Mouse (Mus musculus): Measurements from ENCODE around the gene Kctd13. TPM values are rescaled to one million over a fixed set of nuclear protein-coding genes. Genes with fewer than 3 reads are reported as not detected.

Gene Kctd13
- polyA plus RNA-seq, 1 experiment from 2014 or later = 19.4 TPM

GRCm38 (mm10) chr7:126926299-126926698 lies 2.4 kb upstream of the Kctd13 start:
- Histone ChIP-seq H3K27me3 (ENCODE audit: control insufficient read depth, insufficient read depth, low read length) (no peaks in the 10 kb centered on the region), H3K27ac (ENCODE audit: low read depth, low read length) (no peak overlapping the region), H3K9ac (ENCODE audit: low read depth, low read length) (no peak overlapping the region), H3K9me3 (ENCODE audit: control insufficient read depth, low read length) (no peaks in the 10 kb centered on the region), H3K4me3 (ENCODE audit: low read length) (no peak overlapping the region), H3K36me3 (ENCODE audit: control insufficient read depth, insufficient read depth, low read length) (peaks cover 8% of the 10 kb centered on the region; the same call in 1 of the 2 replicates), H3K4me2 (replicated peaks; ENCODE audit: low read depth, low read length) (no peak overlapping the region), H3K4me1 (ENCODE audit: control insufficient read depth, insufficient read depth, low read length) (peaks cover 9% of the 10 kb centered on the region)
- 40% methylated on average over 3 of the region's 3 CpGs for WGBS
- no peak for ATAC-seq (ENCODE audit: low FRiP score, low TSS enrichment)

GRCm38 (mm10) chr7:126929046-126929445 lies 367 bp downstream of the Kctd13 start:
- H3K36me3 ChIP-seq (ENCODE audit: control insufficient read depth, insufficient read depth, low read length) = peaks cover 22% of the 10 kb centered on the region; the same call in 1 of the 2 replicates
- peak overlapping the region; percentile 69 for H3K4me3 ChIP-seq (ENCODE audit: low read length)
- peak overlapping the region; percentile 5; the same call in 1 of the 2 replicates for H3K27ac ChIP-seq (ENCODE audit: low read depth, low read length)
- peak overlapping the region; percentile 72 for H3K9ac ChIP-seq (ENCODE audit: low read depth, low read length)
- peak; percentile 78 for ATAC-seq (ENCODE audit: low FRiP score, low TSS enrichment)
- no peaks in the 10 kb centered on the region for H3K9me3 ChIP-seq (ENCODE audit: control insufficient read depth, low read length)
- H3K4me2 ChIP-seq (replicated peaks; ENCODE audit: low read depth, low read length) = peak overlapping the region; percentile 86
- H3K27me3 ChIP-seq (ENCODE audit: control insufficient read depth, insufficient read depth, low read length) = no peaks in the 10 kb centered on the region
- WGBS = under 1% methylated on average over 26 of the region's 27 CpGs
- H3K4me1 ChIP-seq (ENCODE audit: control insufficient read depth, insufficient read depth, low read length) = peaks cover 9% of the 10 kb centered on the region

GRCm38 (mm10) chr7:126932652-126933051 lies 4.0 kb downstream of the Kctd13 start:
- no peak overlapping the region for H3K4me2 ChIP-seq (replicated peaks; ENCODE audit: low read depth, low read length)
- peaks cover 42% of the 10 kb centered on the region for H3K36me3 ChIP-seq (ENCODE audit: control insufficient read depth, insufficient read depth, low read length)
- H3K4me3 ChIP-seq (ENCODE audit: low read length) = no peak overlapping the region
- H3K9ac ChIP-seq (ENCODE audit: low read depth, low read length) = no peak overlapping the region
- H3K27ac ChIP-seq (ENCODE audit: low read depth, low read length) = no peak overlapping the region
- 87% methylated on average over 2 of the region's 2 CpGs for WGBS
- no peak for ATAC-seq (ENCODE audit: low FRiP score, low TSS enrichment)
- H3K9me3 ChIP-seq (ENCODE audit: control insufficient read depth, low read length) = no peaks in the 10 kb centered on the region
- H3K4me1 ChIP-seq (ENCODE audit: control insufficient read depth, insufficient read depth, low read length) = peaks cover 9% of the 10 kb centered on the region
- no peaks in the 10 kb centered on the region for H3K27me3 ChIP-seq (ENCODE audit: control insufficient read depth, insufficient read depth, low read length)

GRCm38 (mm10) chr7:126941171-126941570 lies 12.5 kb downstream of the Kctd13 start:
- Histone ChIP-seq H3K9ac (ENCODE audit: low read depth, low read length) (no peak overlapping the region), H3K27ac (ENCODE audit: low read depth, low read length) (no peak overlapping the region), H3K4me2 (replicated peaks; ENCODE audit: low read depth, low read length) (no peak overlapping the region), H3K4me1 (ENCODE audit: control insufficient read depth, insufficient read depth, low read length) (no peaks in the 10 kb centered on the region), H3K4me3 (ENCODE audit: low read length) (no peak overlapping the region), H3K9me3 (ENCODE audit: control insufficient read depth, low read length) (no peaks in the 10 kb centered on the region), H3K36me3 (ENCODE audit: control insufficient read depth, insufficient read depth, low read length) (peaks cover 31% of the 10 kb centered on the region), H3K27me3 (ENCODE audit: control insufficient read depth, insufficient read depth, low read length) (no peaks in the 10 kb centered on the region)
- no peak for ATAC-seq (ENCODE audit: low FRiP score, low TSS enrichment)
- WGBS = 43% methylated on average over 6 of the region's 6 CpGs

GRCm38 (mm10) chr7:126941801-126942200 lies 13.1 kb downstream of the Kctd13 start:
- ATAC-seq (ENCODE audit: low FRiP score, low TSS enrichment) = no peak
- H3K9ac ChIP-seq (ENCODE audit: low read depth, low read length) = no peak overlapping the region
- 76% methylated on average over 5 of the region's 5 CpGs for WGBS
- no peaks in the 10 kb centered on the region for H3K4me1 ChIP-seq (ENCODE audit: control insufficient read depth, insufficient read depth, low read length)
- H3K9me3 ChIP-seq (ENCODE audit: control insufficient read depth, low read length) = no peaks in the 10 kb centered on the region
- peaks cover 25% of the 10 kb centered on the region for H3K36me3 ChIP-seq (ENCODE audit: control insufficient read depth, insufficient read depth, low read length)
- H3K27ac ChIP-seq (ENCODE audit: low read depth, low read length) = no peak overlapping the region
- H3K4me2 ChIP-seq (replicated peaks; ENCODE audit: low read depth, low read length) = no peak overlapping the region
- no peak overlapping the region for H3K4me3 ChIP-seq (ENCODE audit: low read length)
- no peaks in the 10 kb centered on the region for H3K27me3 ChIP-seq (ENCODE audit: control insufficient read depth, insufficient read depth, low read length)

- no peaks in the 10 kb centered on the region for H3K9me3 ChIP-seq (ENCODE audit: control insufficient read depth, low read length)
- no peak overlapping the region for H3K4me2 ChIP-seq (replicated peaks; ENCODE audit: low read depth, low read length)
- no peak overlapping the region for H3K4me3 ChIP-seq (ENCODE audit: low read length)
- ATAC-seq (ENCODE audit: low FRiP score, low TSS enrichment) = no peak
- WGBS = 32% methylated on average over 3 of the region's 3 CpGs
- peaks cover 3% of the 10 kb centered on the region; the same call in 1 of the 2 replicates for H3K4me1 ChIP-seq (ENCODE audit: control insufficient read depth, insufficient read depth, low read length)
- peaks cover 17% of the 10 kb centered on the region; the same call in 1 of the 2 replicates for H3K36me3 ChIP-seq (ENCODE audit: control insufficient read depth, insufficient read depth, low read length)
- no peak overlapping the region for H3K9ac ChIP-seq (ENCODE audit: low read depth, low read length)
- H3K27ac ChIP-seq (ENCODE audit: low read depth, low read length) = no peak overlapping the region
- H3K27me3 ChIP-seq (ENCODE audit: control insufficient read depth, insufficient read depth, low read length) = peaks cover 17% of the 10 kb centered on the region
Observed at GRCm38 (mm10) chr7:126946530-126946929, 17.9 kb downstream of the Kctd13 start.

GRCm38 (mm10) chr7:126948626-126949025 lies 19.9 kb downstream of the Kctd13 start:
- ATAC-seq (ENCODE audit: low FRiP score, low TSS enrichment) = no peak
- Histone ChIP-seq H3K27me3 (ENCODE audit: control insufficient read depth, insufficient read depth, low read length) (peaks cover 22% of the 10 kb centered on the region), H3K9me3 (ENCODE audit: control insufficient read depth, low read length) (no peaks in the 10 kb centered on the region), H3K4me3 (ENCODE audit: low read length) (no peak overlapping the region), H3K27ac (ENCODE audit: low read depth, low read length) (no peak overlapping the region), H3K9ac (ENCODE audit: low read depth, low read length) (no peak overlapping the region), H3K4me1 (ENCODE audit: control insufficient read depth, insufficient read depth, low read length) (peaks cover 3% of the 10 kb centered on the region; the same call in 1 of the 2 replicates), H3K4me2 (replicated peaks; ENCODE audit: low read depth, low read length) (no peak overlapping the region), H3K36me3 (ENCODE audit: control insufficient read depth, insufficient read depth, low read length) (peaks cover 11% of the 10 kb centered on the region; the same call in 1 of the 2 replicates)
- 85% methylated on average over 10 of the region's 10 CpGs for WGBS

GRCm38 (mm10) chr7:126949403-126949792 lies 20.7 kb downstream of the Kctd13 start, which contains the start of gene Asphd1:
Asphd1 (minus strand) TSS chr7:126949582.
- 1% methylated on average over 21 of the region's 21 CpGs for WGBS
- Histone ChIP-seq H3K9ac (ENCODE audit: low read depth, low read length) (peak within 1 kb of the TSS; percentile 1; the same call in 1 of the 2 replicates), H3K4me1 (ENCODE audit: control insufficient read depth, insufficient read depth, low read length) (peaks cover 3% of the 10 kb centered on the region; the same call in 1 of the 2 replicates), H3K4me2 (replicated peaks; ENCODE audit: low read depth, low read length) (peak within 1 kb of the TSS; percentile 89), H3K9me3 (ENCODE audit: control insufficient read depth, low read length) (no peaks in the 10 kb centered on the region), H3K27ac (ENCODE audit: low read depth, low read length) (no peak within 1 kb of the TSS), H3K36me3 (ENCODE audit: control insufficient read depth, insufficient read depth, low read length) (peaks cover 8% of the 10 kb centered on the region; the same call in 1 of the 2 replicates), H3K4me3 (ENCODE audit: low read length) (peak within 1 kb of the TSS; percentile 48), H3K27me3 (ENCODE audit: control insufficient read depth, insufficient read depth, low read length) (peaks cover 22% of the 10 kb centered on the region)
- ATAC-seq (ENCODE audit: low FRiP score, low TSS enrichment) = peak; percentile 58

GRCm38 (mm10) chr7:126949793-126950646 lies 21.3 kb downstream of the Kctd13 start, which contains the start of gene Sez6l2:
Sez6l2 (plus strand) TSS chr7:126950563.
- Histone ChIP-seq H3K4me1 (ENCODE audit: control insufficient read depth, insufficient read depth, low read length) (peaks cover 3% of the 10 kb centered on the region; the same call in 1 of the 2 replicates), H3K9me3 (ENCODE audit: control insufficient read depth, low read length) (no peaks in the 10 kb centered on the region), H3K27me3 (ENCODE audit: control insufficient read depth, insufficient read depth, low read length) (peaks cover 22% of the 10 kb centered on the region), H3K27ac (ENCODE audit: low read depth, low read length) (no peak within 1 kb of the TSS), H3K4me3 (ENCODE audit: low read length) (peak within 1 kb of the TSS; percentile 48), H3K4me2 (replicated peaks; ENCODE audit: low read depth, low read length) (peak within 1 kb of the TSS; percentile 89), H3K9ac (ENCODE audit: low read depth, low read length) (peak within 1 kb of the TSS; percentile 1; the same call in 1 of the 2 replicates), H3K36me3 (ENCODE audit: control insufficient read depth, insufficient read depth, low read length) (peaks cover 3% of the 10 kb centered on the region; the same call in 1 of the 2 replicates)
- WGBS = 1% methylated on average over 36 of the region's 42 CpGs
- peak; percentile 92 for ATAC-seq (ENCODE audit: low FRiP score, low TSS enrichment)

Measured in kidney, embryonic 14.5 days (tissue).